Mouse (Mus musculus) heart, postnatal 0 days (tissue): ENCODE data around the gene Pgm5. TPM values are rescaled to one million over a fixed set of nuclear protein-coding genes. Genes with fewer than 3 reads are reported as not detected.

ENCODE experiments used
- ATAC-seq: fragments of 200-750 bp; cut with Nextera tagmentation; 2 replicates; pipeline ENCODE4 v1.8.0; 2017; ENCODE audit warnings: low read depth, moderate number of reproducible peaks, moderate library complexity; ENCODE audit not compliant: insufficient read depth
- DNase-seq: peaks from one replicate; pipeline ENCODE4 v3.0.0-alpha.2; 2016; ENCODE audit warnings: low spot score
- H3K27ac ChIP-seq: fragments of 300-500 bp; sonication (generic); 2 replicates; pipeline ENCODE4 v1.5.1; 2014; ENCODE audit warnings: low read depth, mild to moderate bottlenecking
- H3K27me3 ChIP-seq: fragments of 300-500 bp; sonication (generic); 2 replicates; pipeline ENCODE4 v1.6.1; 2014; ENCODE audit warnings: low read length, mixed read lengths; ENCODE audit not compliant: control insufficient read depth, insufficient read depth
- H3K36me3 ChIP-seq: fragments of 300-500 bp; sonication (generic); replicated peaks from 2 replicates; pipeline ENCODE4 v1.6.1; 2014; ENCODE audit warnings: low read length, mixed read lengths; ENCODE audit not compliant: control insufficient read depth, insufficient read depth
- H3K4me1 ChIP-seq: fragments of 300-500 bp; sonication (generic); 2 replicates; pipeline ENCODE4 v1.6.1; 2014; ENCODE audit warnings: antibody characterized with exemption; ENCODE audit not compliant: control insufficient read depth, insufficient read depth
- H3K4me2 ChIP-seq: fragments of 300-500 bp; sonication (generic); 2 replicates; pipeline ENCODE4 v1.6.1; 2014; ENCODE audit warnings: low read depth, mild to moderate bottlenecking, low read length, moderate library complexity
- H3K4me3 ChIP-seq: fragments of 300-500 bp; sonication (generic); 2 replicates; pipeline ENCODE4 v1.5.1; 2014; ENCODE audit warnings: low read depth, low read length
- H3K9ac ChIP-seq: fragments of 300-500 bp; sonication (generic); replicated peaks from 2 replicates; pipeline ENCODE4 v1.6.1; 2014; ENCODE audit warnings: low read depth, low read length, mixed read lengths
- H3K9me3 ChIP-seq: fragments of 300-500 bp; sonication (generic); replicated peaks from 2 replicates; pipeline ENCODE4 v1.6.1; 2016; ENCODE audit warnings: low read length; ENCODE audit not compliant: control insufficient read depth
- CTCF ChIP-seq: IDR thresholded peaks from 2 replicates; pipeline ENCODE4 v1.5.1; 2016; ENCODE audit warnings: antibody characterized with exemption, control low read depth, low read depth
- EP300 ChIP-seq: IDR thresholded peaks from 2 replicates; pipeline ENCODE4 v1.6.1; 2016; ENCODE audit warnings: antibody characterized with exemption, low read depth
- WGBS: fragments of 180-500 bp; shearing (Covaris S2); extraction: QIAGEN DNeasy Blood & Tissue Kit; methylation state at CpG from one replicate; pipeline ENCODE4 v1.1.7; 2014; 5-methylcytosine and 5-hydroxymethylcytosine counted together
- polyA plus RNA-seq: library from polyadenylated mRNA; unstranded; fragments of >200 nt; fragmentation: Nextera tagmentation; extraction: Ambion mirVana; gene quantifications from 2 replicates; pipeline ENCODE4 v1.2.1, GENCODE M21; 2015
- total RNA-seq: library from RNA; depleted of rRNA; stranded (reverse); fragments of >200 nt; gene quantifications from 2 replicates; pipeline ENCODE4 v1.2.3, GENCODE M21; 2014; ENCODE audit warnings: low replicate concordance

The Pgm5 gene
- total and polyA plus RNA-seq, 2 experiments from 2014 or later = 4.9 to 163 TPM

DNA sequence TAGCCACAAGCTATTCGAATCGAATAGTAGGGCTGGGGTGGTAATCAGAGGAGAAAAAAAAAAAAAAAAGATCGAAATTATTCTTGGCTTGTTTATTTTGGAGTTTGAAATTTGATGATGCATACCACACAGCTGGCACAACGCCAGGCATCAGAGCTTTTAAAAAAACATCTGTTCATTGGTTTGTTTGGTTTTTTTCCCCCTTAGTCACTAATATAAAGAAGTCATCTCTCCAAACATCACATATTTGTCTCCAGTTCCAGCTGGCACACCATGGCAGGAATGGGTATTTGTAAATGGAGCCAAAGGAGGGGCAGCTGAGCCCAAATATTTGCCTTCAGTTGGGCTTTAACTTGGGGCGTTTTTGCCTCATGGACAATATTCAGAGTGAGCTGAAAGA lies 131.0 kb downstream of the Pgm5 start:
- DNase-seq (no peak), ATAC-seq (no peak)
- TF ChIP-seq CTCF = no peak
- no peak for TF ChIP-seq EP300
- Histone ChIP-seq H3K9me3 (no peaks in the 10 kb centered on the region), H3K9ac (no peak overlapping the region), H3K27me3 (no peaks in the 10 kb centered on the region), H3K27ac (no peak overlapping the region), H3K4me1 (peaks cover 4% of the 10 kb centered on the region; the same call in 1 of the 2 replicates), H3K4me3 (no peak overlapping the region), H3K4me2 (no peak overlapping the region), H3K36me3 (0 out of 2 replicates have a peak, but pooled peaks cover 20% of the 10 kb centered on the region)
- WGBS = 53% methylated on average over 5 of the region's 5 CpGs

DNA sequence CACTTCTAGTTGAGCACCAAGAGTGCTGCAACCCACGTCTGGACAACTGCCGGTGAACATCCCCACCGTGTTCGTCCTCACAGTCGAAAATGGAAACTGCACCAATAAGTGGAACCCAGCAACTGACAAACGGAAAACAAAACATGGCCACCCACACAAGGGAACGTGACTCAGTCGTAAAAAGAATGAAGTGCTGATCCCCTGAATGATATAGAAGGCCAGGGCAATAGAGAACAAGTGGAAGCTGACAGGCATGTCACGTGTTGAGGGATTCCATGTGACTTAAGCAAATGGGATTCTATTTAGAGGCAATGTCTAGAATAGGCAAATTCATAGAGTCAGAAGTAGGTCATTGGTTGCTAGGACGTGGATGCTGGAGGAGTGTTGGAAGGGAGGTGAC lies 137.3 kb downstream of the Pgm5 start:
- Histone ChIP-seq H3K9me3 (no peaks in the 10 kb centered on the region), H3K4me3 (no peak overlapping the region), H3K4me2 (no peak overlapping the region), H3K27me3 (no peaks in the 10 kb centered on the region), H3K4me1 (peaks cover 5% of the 10 kb centered on the region; the same call in 1 of the 2 replicates), H3K27ac (no peak overlapping the region), H3K36me3 (peaks cover 12% of the 10 kb centered on the region; the same call in 1 of the 2 replicates), H3K9ac (no peak overlapping the region)
- WGBS = 57% methylated on average over 10 of the region's 10 CpGs
- TF ChIP-seq CTCF = no peak
- TF ChIP-seq EP300 = no peak
- DNase-seq (no peak), ATAC-seq (no peak)

DNA sequence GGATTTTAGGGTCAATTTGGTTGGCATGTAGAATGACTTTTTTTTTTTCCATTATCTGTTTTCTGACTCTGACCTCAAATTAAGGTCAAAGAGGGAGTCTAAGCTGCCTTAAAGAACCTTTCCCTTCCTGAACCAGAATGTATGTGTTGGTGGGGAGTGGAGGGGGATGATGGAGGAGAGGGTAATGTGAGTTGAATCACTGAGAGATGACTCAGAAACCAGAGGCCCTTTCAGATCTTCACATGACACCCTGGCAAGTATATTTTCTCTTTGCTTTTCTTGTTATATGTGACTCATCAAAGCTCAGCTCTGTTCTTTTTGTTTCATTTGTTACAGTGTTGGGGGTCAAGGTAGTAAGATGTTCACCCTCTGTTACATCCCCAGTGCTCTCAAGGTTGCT lies 141.2 kb downstream of the Pgm5 start:
- no peak for ATAC-seq
- no peak for DNase-seq
- Histone ChIP-seq H3K9ac (no peak overlapping the region), H3K27me3 (no peaks in the 10 kb centered on the region), H3K36me3 (no peaks in the 10 kb centered on the region; the same call in 1 of the 2 replicates), H3K4me1 (peaks cover 5% of the 10 kb centered on the region; the same call in 1 of the 2 replicates), H3K27ac (no peak overlapping the region), H3K4me3 (no peak overlapping the region), H3K4me2 (no peak overlapping the region), H3K9me3 (no peaks in the 10 kb centered on the region)
- no peak for TF ChIP-seq CTCF

DNA sequence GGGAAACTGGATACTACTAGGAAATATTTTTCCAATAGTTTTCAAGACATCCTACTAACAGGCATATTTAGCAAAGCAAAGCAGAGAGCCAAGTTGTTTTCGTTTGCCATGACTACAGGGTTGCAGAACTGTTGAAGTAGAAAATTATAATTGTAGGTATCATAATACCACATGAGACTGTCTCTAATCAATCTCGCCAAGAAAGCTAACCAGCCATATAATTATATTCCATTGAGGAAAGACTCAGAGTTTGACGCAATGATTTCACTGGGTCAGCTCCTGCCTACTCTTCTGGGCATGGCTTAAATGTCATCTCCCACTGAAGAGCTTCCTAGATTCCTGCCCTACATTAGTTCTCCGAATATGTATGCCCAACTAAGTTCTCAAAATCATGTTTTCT lies 142.2 kb downstream of the Pgm5 start:
- no peak overlapping the region for H3K9ac ChIP-seq
- peaks cover 4% of the 10 kb centered on the region; the same call in 1 of the 2 replicates for H3K36me3 ChIP-seq
- H3K4me3 ChIP-seq = no peak overlapping the region
- TF ChIP-seq CTCF = no peak
- 88% methylated on average over 4 of the region's 4 CpGs for WGBS
- no peak for ATAC-seq
- no peaks in the 10 kb centered on the region for H3K27me3 ChIP-seq
- no peaks in the 10 kb centered on the region for H3K4me1 ChIP-seq
- H3K27ac ChIP-seq = no peak overlapping the region
- H3K9me3 ChIP-seq = no peaks in the 10 kb centered on the region
- H3K4me2 ChIP-seq = no peak overlapping the region
- no peak for DNase-seq

DNA sequence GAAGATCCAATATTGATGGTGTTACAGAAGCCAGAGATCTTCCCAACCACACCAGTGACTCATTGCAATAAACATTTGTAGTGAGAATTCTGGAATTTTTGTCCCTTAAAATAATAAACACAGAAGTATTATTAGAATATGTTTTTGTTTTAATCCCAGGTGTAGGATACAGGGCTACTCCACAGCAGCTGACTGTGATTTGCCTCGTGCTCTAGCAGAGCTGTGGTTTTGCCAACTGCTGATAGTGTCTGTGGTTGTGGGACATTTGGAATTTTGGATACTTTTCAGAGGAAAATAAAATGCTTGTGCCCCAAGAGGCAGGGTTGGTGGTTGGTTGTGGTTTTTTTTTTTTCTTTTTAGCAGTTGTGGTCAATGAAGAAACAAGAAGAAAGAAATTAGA lies 143.6 kb downstream of the Pgm5 start:
- WGBS = 72% methylated on average over 1 of the region's 1 CpGs
- Histone ChIP-seq H3K4me2 (no peak overlapping the region), H3K4me3 (no peak overlapping the region), H3K27ac (no peak overlapping the region), H3K4me1 (no peaks in the 10 kb centered on the region), H3K36me3 (peaks cover 4% of the 10 kb centered on the region; the same call in 1 of the 2 replicates), H3K9ac (no peak overlapping the region), H3K27me3 (no peaks in the 10 kb centered on the region), H3K9me3 (no peaks in the 10 kb centered on the region)
- no peak for ATAC-seq
- DNase-seq = no peak
- TF ChIP-seq CTCF (no peak), EP300 (no peak)

DNA sequence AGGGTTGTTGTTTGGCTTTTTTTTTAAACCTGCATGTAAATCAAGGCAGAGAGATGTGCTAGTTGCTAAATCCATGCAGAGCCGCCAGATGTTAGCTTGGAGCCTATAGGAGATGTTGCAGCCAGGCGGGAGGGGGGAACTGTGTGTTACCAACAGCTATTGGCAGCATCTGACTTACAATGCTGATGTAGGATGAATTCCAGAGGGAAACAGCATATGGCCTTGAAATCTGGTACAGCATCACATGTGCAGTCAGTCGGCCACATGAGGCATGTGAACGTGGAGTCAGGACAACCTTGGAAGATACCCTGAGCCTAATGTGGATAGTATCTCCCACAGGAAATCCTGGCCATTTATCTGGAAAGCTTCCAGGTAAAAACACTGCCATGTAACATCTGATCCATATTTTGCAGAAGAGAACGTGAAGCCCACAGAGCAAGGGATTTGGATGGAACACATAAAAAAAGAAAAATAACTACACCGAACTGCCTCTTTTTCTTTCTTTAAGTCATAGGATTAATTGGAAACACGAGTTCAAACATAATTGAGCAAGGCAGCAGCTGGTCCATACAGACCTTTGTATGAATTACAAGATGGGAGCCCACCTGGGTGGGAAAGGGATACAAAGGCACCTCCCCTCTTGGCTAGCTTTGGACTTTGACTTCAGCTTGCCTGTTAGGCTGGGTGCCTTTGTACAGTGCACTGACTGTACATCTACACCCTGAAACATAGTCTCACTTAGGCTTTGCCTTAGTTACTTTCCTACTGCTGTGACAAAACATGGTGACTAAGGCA lies 145.2 kb downstream of the Pgm5 start:
- no peak for TF ChIP-seq CTCF
- TF ChIP-seq EP300 = no peak
- H3K9me3 ChIP-seq = no peaks in the 10 kb centered on the region
- H3K9ac ChIP-seq = no peak overlapping the region
- H3K27ac ChIP-seq = no peak overlapping the region
- peaks cover 4% of the 10 kb centered on the region; the same call in 1 of the 2 replicates for H3K36me3 ChIP-seq
- no peak for ATAC-seq
- H3K4me3 ChIP-seq = no peak overlapping the region
- DNase-seq = no peak
- no peak overlapping the region for H3K4me2 ChIP-seq
- H3K27me3 ChIP-seq = no peaks in the 10 kb centered on the region
- H3K4me1 ChIP-seq = no peaks in the 10 kb centered on the region
- WGBS = 71% methylated on average over 7 of the region's 7 CpGs
